Comparison of ENCODE assay signal across 11 mouse cellular contexts in the genomic region with DNA sequence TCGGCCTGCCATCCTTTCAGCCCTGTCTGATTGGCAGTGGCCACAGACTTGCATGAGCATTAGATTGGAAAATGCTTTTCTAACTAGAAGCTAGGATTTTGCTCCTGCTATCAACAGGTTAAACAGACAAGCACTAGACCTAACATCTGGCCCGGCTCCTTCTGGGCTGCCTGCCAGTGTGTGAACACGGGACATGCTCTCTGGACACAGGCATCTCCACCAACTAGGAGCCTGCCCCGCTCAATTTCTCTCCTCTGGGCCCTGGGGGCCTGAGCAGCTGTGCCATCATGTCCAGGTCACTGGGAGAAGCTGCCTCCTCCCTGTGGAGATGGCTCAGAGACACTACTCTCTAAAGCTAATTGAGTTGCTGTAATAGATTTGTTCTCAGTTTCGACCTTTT.
A peak's percentile ranks its signal among the peaks of the same experiment; 100 is the strongest.
DNase-seq lines count a peak whose midpoint lies in the region; ATAC-seq and TF ChIP-seq lines count a peak whose summit lies in the region.
"Had no signal": no experiment of that assay in that cellular context is flagged by ENCODE, and none has a peak within 500 bp of the region (broad histone marks: within the 10 kb centered on the region; RNA-seq: fewer than 3 reads in every experiment).

No protein-coding gene starts in this region.

- H3K9ac ChIP-seq in lung, embryonic 14.5 days = no peak overlapping the region
- H3K9ac ChIP-seq in heart, embryonic 13.5 days = no peak overlapping the region
- H3K9ac ChIP-seq: hindbrain, embryonic 15.5 days; limb, embryonic 12.5 days had no signal

- no peak overlapping the region for H3K4me3 ChIP-seq in lung, embryonic 14.5 days (ENCODE audit: low read depth, low read length)
- H3K4me3 ChIP-seq in heart, embryonic 13.5 days = no peak overlapping the region
- H3K4me3 ChIP-seq: erythroblast, embryonic 14.5 days; hindbrain, embryonic 15.5 days; limb, embryonic 12.5 days had no signal

- no peak overlapping the region for H3K4me2 ChIP-seq in lung, embryonic 14.5 days
- H3K4me2 ChIP-seq in heart, embryonic 13.5 days = no peak overlapping the region
- H3K4me2 ChIP-seq: hindbrain, embryonic 15.5 days; limb, embryonic 12.5 days had no signal

- no peak overlapping the region for H3K27ac ChIP-seq in lung, embryonic 14.5 days (ENCODE audit: low read depth)
- peak overlapping the region; percentile 74 for H3K27ac ChIP-seq in heart, embryonic 13.5 days (replicated peaks)
- H3K27ac ChIP-seq: hindbrain, embryonic 15.5 days; limb, embryonic 12.5 days had no signal

- peak; percentile 73; the same call in 1 of the 2 replicates for ATAC-seq in lung, embryonic 14.5 days (ENCODE audit: insufficient read depth)
- ATAC-seq in heart, embryonic 13.5 days (ENCODE audit: extremely low read depth, insufficient number of reproducible peaks, low FRiP score, low TSS enrichment) = no peak
- no peak for ATAC-seq in erythroid progenitor cell, adult 5-6 weeks (replicated peaks; ENCODE audit: low FRiP score, poor library complexity, severe bottlenecking)

- no peaks in the 10 kb centered on the region for H3K27me3 ChIP-seq in lung, embryonic 14.5 days (ENCODE audit: insufficient read depth, low read length)
- H3K27me3 ChIP-seq in heart, embryonic 13.5 days (replicated peaks) = no peaks in the 10 kb centered on the region
- H3K27me3 ChIP-seq: hindbrain, embryonic 15.5 days; limb, embryonic 12.5 days had no signal

- no peaks in the 10 kb centered on the region for H3K4me1 ChIP-seq in lung, embryonic 14.5 days (ENCODE audit: insufficient read depth)
- peaks cover 25% of the 10 kb centered on the region for H3K4me1 ChIP-seq in heart, embryonic 13.5 days

- 36% methylated on average over 5 of the region's 5 CpGs for WGBS in lung, embryonic 14.5 days
- WGBS in heart, embryonic 13.5 days = 32% methylated on average over 5 of the region's 5 CpGs

- peak; percentile 68 for DNase-seq in lung, embryonic 14.5 days
- DNase-seq in lung, postnatal 25 days (ENCODE audit: low spot score) = no peak
- DNase-seq in gastrocnemius, adult 18-20 months (ENCODE audit: low spot score) = peak; percentile 54
- peak; percentile 65 for DNase-seq in lung, postnatal 10 days
- DNase-seq in layer of hippocampus, postnatal 36 days = no peak
- DNase-seq: thymus, postnatal 25 days had no signal

- H3K36me3 ChIP-seq in lung, embryonic 14.5 days (ENCODE audit: insufficient read depth) = no peaks in the 10 kb centered on the region
- no peaks in the 10 kb centered on the region for H3K36me3 ChIP-seq in heart, embryonic 13.5 days
- H3K36me3 ChIP-seq: hindbrain, embryonic 15.5 days; limb, embryonic 12.5 days had no signal

- TF ChIP-seq CTCF in lung, embryonic 14.5 days (IDR thresholded peaks at IDR 0.05; ENCODE audit: low read depth) = no peak

- no peaks in the 10 kb centered on the region for H3K9me3 ChIP-seq in lung, embryonic 14.5 days (ENCODE audit: low read depth, low read length)
- H3K9me3 ChIP-seq in heart, embryonic 13.5 days = no peaks in the 10 kb centered on the region
- H3K9me3 ChIP-seq: hindbrain, embryonic 15.5 days; limb, embryonic 12.5 days had no signal

Comparison
In these comparisons a context has a peak if more than half of its experiments do, and no peak if none do; other contexts are left out.
1. DNase-seq: peak in lung, embryonic 14.5 days (single experiment), gastrocnemius, adult 18-20 months (single experiment) and lung, postnatal 10 days (single experiment); none in lung, postnatal 25 days (single experiment) and layer of hippocampus, postnatal 36 days (0 of 2).